Mouse (Mus musculus) olfactory bulb, adult 2 months (tissue): ENCODE data around the gene Spsb4.

Experiments used
- CTCF ChIP-seq: fragments of 200-500 bp; IDR thresholded peaks from 2 replicates; pipeline ENCODE4 v1.5.1; 2012; ENCODE audit warnings: low read depth, mild to moderate bottlenecking, low read length, moderate library complexity; ENCODE audit not compliant: insufficient read depth
- POLR2A ChIP-seq: fragments of 200-500 bp; IDR thresholded peaks from 2 replicates; pipeline ENCODE4 v1.6.1; 2012; ENCODE audit warnings: mild to moderate bottlenecking, low read depth, low read length, moderate library complexity; ENCODE audit not compliant: insufficient read depth

GRCm38 (mm10) chr9:96963443-96964215, 55.0 kb downstream of the Spsb4 start:
- TF ChIP-seq POLR2A (no peak), CTCF (no peak)
